Mouse (Mus musculus) liver, postnatal 0 days (tissue): Measurements from ENCODE around the gene Ugt3a1. TPM values are rescaled to one million over a fixed set of nuclear protein-coding genes. Genes with fewer than 3 reads are reported as not detected.

ENCODE experiments used
- ATAC-seq: fragments of 200-750 bp; cut with Nextera tagmentation; 2 replicates; pipeline ENCODE4 v1.8.0; 2017; ENCODE audit warnings: mild to moderate bottlenecking, moderate library complexity
- DNase-seq: peaks from one replicate; pipeline ENCODE4 v3.0.0-alpha.2; 2016
- H3K27ac ChIP-seq: fragments of 300-500 bp; sonication (generic); 2 replicates; pipeline ENCODE4 v1.5.1; 2014; ENCODE audit warnings: antibody characterized with exemption, moderate library complexity, mild to moderate bottlenecking, low read depth
- H3K27me3 ChIP-seq: fragments of 300-500 bp; sonication (generic); 2 replicates; pipeline ENCODE4 v1.6.1; 2014; ENCODE audit warnings: low read length, control low read depth, mixed read lengths; ENCODE audit not compliant: insufficient read depth
- H3K36me3 ChIP-seq: fragments of 300-500 bp; sonication (generic); replicated peaks from 2 replicates; pipeline ENCODE4 v1.6.1; 2014; ENCODE audit warnings: mild to moderate bottlenecking, control low read depth, low read length, moderate library complexity, mixed read lengths; ENCODE audit not compliant: insufficient read depth
- H3K4me1 ChIP-seq: fragments of 300-500 bp; sonication (generic); 2 replicates; pipeline ENCODE4 v1.6.1; 2014; ENCODE audit warnings: antibody characterized with exemption, mild to moderate bottlenecking, control low read depth; ENCODE audit not compliant: insufficient read depth
- H3K4me2 ChIP-seq: fragments of 300-500 bp; sonication (generic); 2 replicates; pipeline ENCODE4 v1.6.1; 2014; ENCODE audit warnings: low read depth, mild to moderate bottlenecking, low read length, moderate library complexity, mixed read lengths
- H3K4me3 ChIP-seq: fragments of 300-500 bp; sonication (generic); 2 replicates; pipeline ENCODE4 v1.5.1; 2014; ENCODE audit warnings: low read depth, low read length
- H3K9ac ChIP-seq: fragments of 300-500 bp; sonication (generic); replicated peaks from 2 replicates; pipeline ENCODE4 v1.6.1; 2014; ENCODE audit warnings: mild to moderate bottlenecking, moderate library complexity
- H3K9me3 ChIP-seq: fragments of 300-500 bp; sonication (generic); 2 replicates; pipeline ENCODE4 v1.6.1; 2016; ENCODE audit warnings: mild to moderate bottlenecking, control low read depth, low read length, mixed read lengths
- CTCF ChIP-seq: sonication (generic); IDR thresholded peaks from 2 replicates; pipeline ENCODE4 v1.5.1; 2016; ENCODE audit warnings: antibody characterized with exemption, low read depth
- EP300 ChIP-seq: IDR thresholded peaks from 2 replicates; pipeline ENCODE4 v1.6.1; 2016; ENCODE audit warnings: antibody characterized with exemption, low read depth, mild to moderate bottlenecking
- whole genome bisulfite sequencing: fragments of 180-500 bp; shearing (Covaris S2); extraction: QIAGEN DNeasy Blood & Tissue Kit; methylation state at CpG from one replicate; pipeline ENCODE4 v1.1.7; 2014; ENCODE audit not compliant: insufficient replicate concordance; 5-methylcytosine and 5-hydroxymethylcytosine counted together
- polyA plus RNA-seq: library from polyadenylated mRNA; unstranded; fragments of >200 nt; fragmentation: Nextera tagmentation; extraction: Ambion mirVana; gene quantifications from 2 replicates; pipeline ENCODE4 v1.2.1, GENCODE M21; 2015

The Ugt3a1 gene
- polyA plus RNA-seq, 1 experiment from 2014 or later: 0.94 TPM

DNA sequence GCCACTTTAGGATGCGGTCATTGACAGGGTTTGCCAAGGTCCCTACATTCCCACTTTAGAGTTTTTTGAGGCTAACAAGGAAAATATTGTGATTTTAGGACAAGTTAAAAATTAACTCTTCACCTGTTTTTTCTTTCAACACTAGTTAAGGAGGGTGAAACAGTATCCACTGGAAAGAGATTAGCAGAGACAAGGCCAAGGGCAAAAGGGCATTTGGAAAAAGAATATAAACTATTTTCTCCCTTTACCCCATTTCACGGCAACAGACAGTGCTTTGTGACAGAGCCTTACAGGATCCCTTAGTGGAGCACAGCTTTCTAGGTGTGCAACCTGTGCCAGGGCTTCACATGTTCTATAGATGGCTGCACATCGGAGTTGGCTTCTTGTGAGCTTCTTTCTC lies 2.9 kb downstream of the Ugt3a1 start:
- H3K4me2 ChIP-seq: no peak overlapping the region
- TF ChIP-seq CTCF (no peak), EP300 (no peak)
- no peak overlapping the region for H3K4me3 ChIP-seq
- DNase-seq (no peak), ATAC-seq (no peak)
- WGBS: 66% methylated on average over 3 of the region's 3 CpGs
- H3K36me3 ChIP-seq: no peaks in the 10 kb centered on the region
- H3K27me3 ChIP-seq: no peaks in the 10 kb centered on the region
- H3K4me1 ChIP-seq: no peaks in the 10 kb centered on the region
- no peak overlapping the region for H3K9ac ChIP-seq
- H3K9me3 ChIP-seq: no peaks in the 10 kb centered on the region
- no peak overlapping the region for H3K27ac ChIP-seq

DNA sequence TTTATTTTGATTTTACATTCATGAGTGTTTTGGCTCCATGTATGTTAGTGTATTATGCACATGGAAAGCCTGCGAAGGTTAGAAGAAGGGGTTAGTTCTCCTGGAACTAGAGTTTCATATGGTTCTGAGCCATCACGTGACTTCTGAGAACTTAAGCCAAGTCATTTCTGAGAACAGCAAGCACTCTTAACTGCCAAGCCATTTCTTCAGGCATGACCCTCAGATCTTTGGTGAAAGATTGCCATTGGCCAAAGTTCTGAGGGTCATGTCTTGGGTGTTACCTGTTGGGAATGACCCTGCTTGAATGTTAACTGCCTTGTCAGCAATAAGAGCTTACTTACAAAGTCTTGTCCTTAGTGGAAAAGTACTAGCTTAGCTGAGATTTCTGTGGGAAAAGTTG lies 6.5 kb downstream of the Ugt3a1 start:
- no peak for DNase-seq
- Histone ChIP-seq H3K27me3 (no peaks in the 10 kb centered on the region), H3K4me2 (no peak overlapping the region), H3K9me3 (no peaks in the 10 kb centered on the region), H3K36me3 (no peaks in the 10 kb centered on the region), H3K4me1 (no peaks in the 10 kb centered on the region), H3K27ac (no peak overlapping the region), H3K9ac (no peak overlapping the region), H3K4me3 (no peak overlapping the region)
- WGBS: 83% methylated on average over 2 of the region's 2 CpGs
- no peak for TF ChIP-seq CTCF
- TF ChIP-seq EP300: no peak
- no peak for ATAC-seq

DNA sequence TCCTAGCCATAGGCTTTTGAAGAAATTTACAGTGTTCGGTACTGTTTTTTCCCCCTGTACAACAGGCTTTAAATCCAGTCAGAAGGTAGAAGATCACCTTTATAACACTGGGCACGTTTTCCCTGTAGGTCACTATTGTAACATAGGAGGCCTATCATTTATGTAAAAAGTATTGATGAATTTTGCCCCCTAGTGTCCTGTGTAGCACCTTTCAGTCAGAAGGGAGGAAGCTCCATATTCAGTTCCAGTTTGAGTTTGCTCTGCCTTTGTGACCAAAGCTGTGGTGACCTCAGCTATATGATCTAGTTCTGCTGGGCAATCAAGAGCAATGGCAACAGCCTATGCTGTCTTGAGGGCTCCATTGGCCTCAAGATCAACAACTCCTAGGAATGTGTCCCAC lies 13.0 kb downstream of the Ugt3a1 start:
- Histone ChIP-seq H3K36me3 (no peaks in the 10 kb centered on the region), H3K27me3 (no peaks in the 10 kb centered on the region), H3K4me1 (no peaks in the 10 kb centered on the region), H3K9ac (no peak overlapping the region), H3K9me3 (no peaks in the 10 kb centered on the region), H3K27ac (no peak overlapping the region), H3K4me2 (no peak overlapping the region), H3K4me3 (no peak overlapping the region)
- 47% methylated on average over 2 of the region's 2 CpGs for WGBS
- no peak for TF ChIP-seq CTCF
- no peak for TF ChIP-seq EP300
- ATAC-seq (0 out of 2 replicates have a peak, but pooled peaks have one; percentile 15), DNase-seq (no peak)

DNA sequence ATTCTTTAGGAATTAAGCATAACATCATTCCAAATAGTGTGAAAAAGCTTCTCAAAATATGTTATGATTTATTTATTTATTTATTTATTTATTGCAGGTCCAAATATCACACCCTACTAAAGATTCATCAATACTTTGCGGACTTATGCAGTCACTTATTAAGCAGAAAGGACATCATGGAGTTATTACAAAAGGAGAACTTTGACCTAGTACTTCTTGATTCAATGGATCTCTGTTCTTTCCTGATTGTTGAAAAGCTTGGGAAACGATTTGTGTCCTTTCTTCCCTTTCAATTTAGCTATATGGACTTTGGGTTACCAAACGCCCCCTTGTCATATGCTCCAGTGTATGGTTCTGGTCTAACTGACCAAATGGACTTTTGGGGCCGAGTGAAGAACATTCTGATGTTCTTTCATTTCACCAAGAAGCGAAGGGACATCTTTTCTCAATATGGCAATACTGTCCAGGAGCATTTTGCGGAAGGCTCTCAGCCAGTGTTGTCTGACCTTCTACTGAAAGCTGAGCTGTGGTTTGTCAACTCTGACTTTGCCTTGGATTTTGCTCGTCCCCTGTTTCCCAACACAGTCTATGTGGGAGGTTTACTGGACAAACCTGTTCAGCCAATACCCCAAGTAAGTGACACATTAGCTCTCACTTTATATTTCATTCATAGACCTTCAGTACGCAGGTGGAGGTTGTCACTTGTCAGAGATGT lies 29.4 kb downstream of the Ugt3a1 start:
- Histone ChIP-seq H3K27me3 (no peaks in the 10 kb centered on the region), H3K9ac (no peak overlapping the region), H3K4me1 (no peaks in the 10 kb centered on the region), H3K9me3 (no peaks in the 10 kb centered on the region), H3K4me3 (no peak overlapping the region), H3K27ac (no peak overlapping the region), H3K36me3 (no peaks in the 10 kb centered on the region), H3K4me2 (no peak overlapping the region)
- no peak for TF ChIP-seq EP300
- no peak for TF ChIP-seq CTCF
- ATAC-seq (peak; percentile 73), DNase-seq (no peak)
- WGBS: 63% methylated on average over 8 of the region's 8 CpGs

DNA sequence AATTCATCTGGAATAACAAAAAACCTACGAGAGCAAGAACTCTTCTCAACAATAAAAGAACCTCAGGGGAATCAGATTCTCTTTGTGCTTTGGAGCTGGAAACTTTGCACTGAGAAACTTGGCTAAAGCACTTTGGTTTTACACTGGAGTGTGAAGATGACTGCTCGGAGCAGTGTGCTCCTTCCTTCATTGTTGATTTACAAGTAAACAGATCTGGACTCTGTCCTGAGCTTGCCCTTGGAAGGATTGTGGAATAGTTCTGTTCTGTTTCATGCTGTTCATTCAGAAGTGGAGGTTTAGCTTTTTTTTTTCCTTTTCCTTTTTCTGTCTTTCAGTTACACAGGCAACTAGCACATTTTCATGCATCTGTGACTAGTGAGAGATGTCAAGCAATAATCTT lies 57.9 kb downstream of the Ugt3a1 start:
- no peak overlapping the region for H3K4me3 ChIP-seq
- H3K4me2 ChIP-seq: no peak overlapping the region
- H3K27ac ChIP-seq: no peak overlapping the region
- 64% methylated on average over 2 of the region's 2 CpGs for WGBS
- H3K4me1 ChIP-seq: no peaks in the 10 kb centered on the region
- no peak overlapping the region for H3K9ac ChIP-seq
- DNase-seq (no peak), ATAC-seq (no peak)
- no peaks in the 10 kb centered on the region for H3K36me3 ChIP-seq
- H3K9me3 ChIP-seq: no peaks in the 10 kb centered on the region
- TF ChIP-seq CTCF: no peak
- no peak for TF ChIP-seq EP300
- H3K27me3 ChIP-seq: no peaks in the 10 kb centered on the region

DNA sequence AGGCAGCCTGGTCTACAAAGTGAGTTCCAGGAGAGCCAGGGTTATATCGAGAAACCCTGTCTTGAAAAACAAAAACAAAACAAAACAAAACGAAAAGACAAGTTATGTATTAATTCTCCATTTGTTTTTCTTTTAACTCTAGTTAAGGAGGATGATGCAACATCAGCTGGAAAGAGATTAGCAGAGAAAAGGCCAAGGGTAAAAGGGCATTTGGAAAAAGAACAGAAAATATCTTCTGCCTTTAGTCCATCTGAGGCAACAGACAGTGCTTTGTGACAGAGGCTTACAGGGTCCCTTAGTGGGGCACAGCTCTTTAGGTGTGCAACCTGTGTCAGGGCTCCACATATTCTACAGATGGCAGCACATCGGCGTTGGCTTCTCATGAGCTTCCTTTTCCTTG lies 58.7 kb downstream of the Ugt3a1 start, which contains the start of gene Ugt3a2:
Gene Ugt3a2 (plus strand): TSS at position 210 of the 400 bp plus-strand sequence.
- Histone ChIP-seq H3K27ac (no peak within 1 kb of the TSS), H3K4me1 (no peaks in the 10 kb centered on the region), H3K9me3 (no peaks in the 10 kb centered on the region), H3K9ac (no peak within 1 kb of the TSS), H3K4me3 (no peak within 1 kb of the TSS), H3K4me2 (no peak within 1 kb of the TSS), H3K36me3 (no peaks in the 10 kb centered on the region), H3K27me3 (no peaks in the 10 kb centered on the region)
- TF ChIP-seq EP300 (no peak), CTCF (no peak)
- DNase-seq: no peak
- ATAC-seq: no peak
- WGBS: 66% methylated on average over 4 of the region's 4 CpGs
